Mouse (Mus musculus): ENCODE results near the gene Xpc.

GRCm38 (mm10) chr6:91518454-91519020, 2.8 kb upstream of the Xpc start:
- TF ChIP-seq POLR2A (IDR thresholded peaks at IDR 0.05; ENCODE audit: borderline replicate concordance, low read depth, low read length), result no peak
- TF ChIP-seq CTCF (IDR thresholded peaks at IDR 0.05; ENCODE audit: low read depth, low read length), result no peak
